ENCODE assay signal across 8 mouse cellular contexts in the genomic region with DNA sequence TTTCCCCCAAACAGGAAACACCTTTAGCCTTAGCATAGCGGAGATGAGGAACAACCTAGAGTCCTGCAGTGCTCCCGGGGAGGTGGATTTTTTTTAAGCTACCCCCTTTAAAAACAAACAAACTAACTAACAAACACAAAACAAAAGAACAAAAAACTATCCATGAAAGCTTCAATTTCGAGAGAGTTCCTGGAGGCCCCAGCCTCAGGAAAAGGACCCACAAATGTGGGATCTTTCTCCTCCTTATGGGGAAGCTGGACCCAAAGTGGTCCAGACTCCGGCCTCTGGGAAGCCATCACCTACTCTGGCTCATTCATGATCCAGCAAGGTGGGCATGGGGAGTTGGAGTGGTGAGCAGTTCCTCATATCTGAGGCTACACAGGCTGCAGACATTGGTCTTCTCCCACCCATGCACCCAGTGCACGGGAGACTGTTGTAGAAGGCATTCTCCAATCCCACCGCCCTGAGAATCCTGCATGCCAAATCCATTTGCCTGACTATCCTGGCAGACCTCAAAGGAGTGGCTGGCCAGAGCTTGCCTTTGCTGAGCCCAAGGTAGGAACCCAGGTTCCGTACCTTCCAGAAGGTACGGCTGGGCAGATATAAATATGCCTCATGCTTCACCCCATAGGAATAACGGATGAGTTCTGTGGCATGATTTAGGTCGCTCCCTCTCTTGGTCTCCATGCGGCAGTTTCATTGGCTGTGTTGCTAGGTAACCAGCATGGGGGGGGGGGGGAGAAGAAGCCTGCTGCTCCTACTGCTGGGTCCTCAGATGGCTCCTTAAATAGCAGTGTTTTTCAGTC. TPM values are rescaled to one million over a fixed set of nuclear protein-coding genes. Genes with fewer than 3 reads are reported as not detected.
DNase-seq lines count a peak whose midpoint lies in the region; ATAC-seq and TF ChIP-seq lines count a peak whose summit lies in the region.
"Had no signal": no experiment of that assay in that cellular context is flagged by ENCODE, and none has a peak within 500 bp of the region (broad histone marks: within the 10 kb centered on the region; RNA-seq: fewer than 3 reads in every experiment).

No protein-coding gene starts in this region.

- WGBS in liver, adult 2 months, result 84% methylated on average over 11 of the region's 11 CpGs
- 53% methylated on average over 11 of the region's 11 CpGs for WGBS in forebrain, embryonic 10.5 days
- 48% methylated on average over 11 of the region's 11 CpGs for WGBS in limb, embryonic 11.5 days
- WGBS in stomach, embryonic 14.5 days, result 41% methylated on average over 11 of the region's 11 CpGs

- H3K36me3 ChIP-seq in liver, adult 2 months (ENCODE audit: control insufficient read depth, insufficient read depth, low read length), result peaks cover 14% of the 10 kb centered on the region; the same call in 1 of the 2 replicates
- H3K36me3 ChIP-seq in forebrain, embryonic 10.5 days (replicated peaks), result 0 out of 2 replicates have a peak, but pooled peaks cover 4% of the 10 kb centered on the region
- H3K36me3 ChIP-seq in limb, embryonic 11.5 days (ENCODE audit: control insufficient read depth, insufficient read depth, low read length), result no peaks in the 10 kb centered on the region
- H3K36me3 ChIP-seq in stomach, embryonic 14.5 days (ENCODE audit: control insufficient read depth, insufficient read depth, low read length), result no peaks in the 10 kb centered on the region

- H3K4me2 ChIP-seq in limb, embryonic 11.5 days (ENCODE audit: low read depth, severe bottlenecking), result peak overlapping the region; percentile 18; the same call in 1 of the 2 replicates
- H3K4me2 ChIP-seq in stomach, embryonic 14.5 days (replicated peaks; ENCODE audit: low read depth, low read length), result peak overlapping the region; percentile 18

- H3K9me3 ChIP-seq in forebrain, embryonic 10.5 days, result no peaks in the 10 kb centered on the region
- no peaks in the 10 kb centered on the region for H3K9me3 ChIP-seq in limb, embryonic 11.5 days (ENCODE audit: control insufficient read depth, low read length)
- no peaks in the 10 kb centered on the region for H3K9me3 ChIP-seq in stomach, embryonic 14.5 days (ENCODE audit: control insufficient read depth, low read depth, low read length)

- 0 out of 2 replicates have a peak overlapping the region, but pooled peaks have one; percentile 25 for H3K27ac ChIP-seq in liver, adult 2 months (replicated peaks; ENCODE audit: insufficient read depth, low read depth, low read length)
- peak overlapping the region; percentile 79 for H3K27ac ChIP-seq in forebrain, embryonic 10.5 days
- no peak overlapping the region for H3K27ac ChIP-seq in limb, embryonic 11.5 days (replicated peaks; ENCODE audit: low read depth, low read length)
- H3K27ac ChIP-seq in stomach, embryonic 14.5 days (ENCODE audit: low read length), result no peak overlapping the region; the same call in 1 of the 2 replicates

- no peak for DNase-seq in liver, adult 2 months (ENCODE audit: extremely low read depth, low read depth, low spot score)
- DNase-seq in liver, result no peak
- no peak for DNase-seq in forebrain, embryonic 10.5 days (ENCODE audit: extremely low spot score, low spot score)
- no peak for DNase-seq in limb, embryonic 11.5 days (ENCODE audit: low spot score)
- DNase-seq in kidney, adult 8-10 months, result no peak

- H3K27me3 ChIP-seq in liver, adult 2 months (ENCODE audit: control insufficient read depth, insufficient read depth, low read length), result no peaks in the 10 kb centered on the region
- H3K27me3 ChIP-seq in forebrain, embryonic 10.5 days (ENCODE audit: poor library complexity, severe bottlenecking), result peaks cover 22% of the 10 kb centered on the region
- H3K27me3 ChIP-seq in limb, embryonic 11.5 days (ENCODE audit: control insufficient read depth, insufficient read depth, low read length), result no peaks in the 10 kb centered on the region
- no peaks in the 10 kb centered on the region for H3K27me3 ChIP-seq in stomach, embryonic 14.5 days (ENCODE audit: control insufficient read depth, insufficient read depth, low read length)
- H3K27me3 ChIP-seq: megakaryocyte, embryonic 14.5 days had no signal

- no peak for TF ChIP-seq CTCF in liver, adult 2 months (IDR thresholded peaks at IDR 0.05; ENCODE audit: low read depth, low read length)

- H3K79me2 ChIP-seq in liver, adult 2 months (ENCODE audit: control insufficient read depth, insufficient read depth, low read length), result no peaks in the 10 kb centered on the region

- no peak for TF ChIP-seq POLR2A in liver, adult 2 months (IDR thresholded peaks at IDR 0.05; ENCODE audit: extremely low read depth, insufficient read depth, low read length)

- H3K9ac ChIP-seq in liver, adult 2 months (ENCODE audit: low read depth, low read length), result no peak overlapping the region
- H3K9ac ChIP-seq in limb, embryonic 11.5 days (ENCODE audit: low read length), result no peak overlapping the region
- H3K9ac ChIP-seq in stomach, embryonic 14.5 days (replicated peaks; ENCODE audit: low read depth, low read length), result no peak overlapping the region

- no peaks in the 10 kb centered on the region; the same call in 1 of the 2 replicates for H3K4me1 ChIP-seq in liver, adult 2 months (ENCODE audit: control insufficient read depth, insufficient read depth, low read length)
- peaks cover 53% of the 10 kb centered on the region for H3K4me1 ChIP-seq in forebrain, embryonic 10.5 days
- peaks cover 19% of the 10 kb centered on the region for H3K4me1 ChIP-seq in limb, embryonic 11.5 days (ENCODE audit: control insufficient read depth, insufficient read depth, low read length)
- peaks cover 26% of the 10 kb centered on the region for H3K4me1 ChIP-seq in stomach, embryonic 14.5 days (ENCODE audit: control insufficient read depth, insufficient read depth, low read length)

- H3K4me3 ChIP-seq in liver, adult 2 months (ENCODE audit: insufficient read depth, low read depth, low read length), result no peak overlapping the region
- H3K4me3 ChIP-seq in forebrain, embryonic 10.5 days, result peak overlapping the region; percentile 31
- no peak overlapping the region for H3K4me3 ChIP-seq in limb, embryonic 11.5 days (ENCODE audit: low read depth, low read length)
- no peak overlapping the region for H3K4me3 ChIP-seq in stomach, embryonic 14.5 days (ENCODE audit: low read depth, low read length)
- H3K4me3 ChIP-seq: megakaryocyte, embryonic 14.5 days had no signal

- no peak for ATAC-seq in limb, embryonic 11.5 days (ENCODE audit: insufficient number of reproducible peaks, low FRiP score, low TSS enrichment, low read depth)
- no peak; the same call in 1 of the 2 replicates for ATAC-seq in stomach, embryonic 14.5 days (ENCODE audit: insufficient number of reproducible peaks, insufficient read depth, low FRiP score, low read depth)
- ATAC-seq in granulocyte monocyte progenitor cell, adult 5-6 weeks (replicated peaks; ENCODE audit: poor library complexity, severe bottlenecking), result no peak

RNA-seq across cellular contexts. Expression of gene Ttc7, which starts 48.9 kb away (rescaled TPM):
- total RNA-seq in liver, adult 2 months (2014; rRNA removed), result 19.0 and 22.4 TPM in 2 replicates
- 36.5 and 37.8 TPM in 2 replicates for polyA plus RNA-seq in liver, adult 2 months (2012; rRNA removed)
- polyA plus RNA-seq in forebrain, embryonic 10.5 days (2016; fragmentation: Nextera tagmentation; extraction: Ambion mirVana), result 2.9 and 3.9 TPM in 2 replicates
- 1.8 and 3.9 TPM in 2 replicates for polyA plus RNA-seq in limb, embryonic 11.5 days (2014; fragmentation: Nextera tagmentation; extraction: Ambion mirVana)
- polyA plus RNA-seq in stomach, embryonic 14.5 days (2014; fragmentation: Nextera tagmentation; extraction: Ambion mirVana), result 4.6 and 5.9 TPM in 2 replicates
- total RNA-seq in granulocyte monocyte progenitor cell, adult 5-6 weeks (2014; fragmentation: Nextera tagmentation), result 68.9 and 94.1 TPM in 2 replicates
- 42.2 and 46.7 TPM in 2 replicates for total RNA-seq in granulocyte monocyte progenitor cell, adult 5-6 weeks (2017)

Comparison
In these comparisons a context has a peak if more than half of its experiments do, and no peak if none do; other contexts are left out.
1. H3K27ac ChIP-seq: peak in liver, adult 2 months (single experiment) and forebrain, embryonic 10.5 days (single experiment); none in limb, embryonic 11.5 days (single experiment) and stomach, embryonic 14.5 days (single experiment).